Mouse (Mus musculus) B cell, adult 62 days (primary cell): ENCODE results near the gene Tmem205. TPM values are rescaled to one million over a fixed set of nuclear protein-coding genes. Genes with fewer than 3 reads are reported as not detected.

ENCODE experiments used
- total RNA-seq: library from RNA; stranded (reverse); gene quantifications from 4 replicates; pipeline ENCODE4 v1.2.4, GENCODE M21; 2023

The Tmem205 gene
- 0.95 to 1.5 TPM in 2 of 4 replicates, not detected in the others for total RNA-seq

DNA sequence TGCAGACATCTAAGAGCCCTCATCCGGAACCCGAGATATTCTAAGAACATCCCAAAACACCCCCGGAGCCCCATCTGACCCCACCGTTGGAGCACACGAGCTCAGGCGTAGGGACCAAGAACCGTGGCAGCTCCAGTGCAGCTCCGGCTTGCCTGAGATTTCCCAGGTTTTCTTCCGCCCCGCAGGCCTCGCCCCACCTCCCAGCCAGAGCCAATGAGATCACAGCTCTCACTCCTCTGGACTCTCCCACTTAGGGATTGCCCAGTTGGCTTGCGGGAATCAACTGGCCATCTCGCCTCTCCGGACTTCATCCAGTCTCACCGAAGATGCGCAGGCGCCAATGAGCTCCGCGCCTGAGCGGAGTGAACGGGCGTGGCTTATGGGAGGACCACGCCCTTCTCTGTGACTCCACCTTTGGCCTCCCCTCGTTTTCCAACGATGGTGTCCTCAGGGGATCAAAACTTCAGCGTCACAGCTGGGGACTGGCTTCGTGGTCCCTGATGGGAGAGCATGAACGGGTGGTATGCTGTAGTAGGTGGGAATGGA is at the start of gene Tmem205, which contains the start of gene Ccdc159:
Tmem205 (minus strand) TSS at position 349 of the 546 bp plus-strand sequence.
Ccdc159 (plus strand) TSS at position 264 of the 546 bp plus-strand sequence.

DNA sequence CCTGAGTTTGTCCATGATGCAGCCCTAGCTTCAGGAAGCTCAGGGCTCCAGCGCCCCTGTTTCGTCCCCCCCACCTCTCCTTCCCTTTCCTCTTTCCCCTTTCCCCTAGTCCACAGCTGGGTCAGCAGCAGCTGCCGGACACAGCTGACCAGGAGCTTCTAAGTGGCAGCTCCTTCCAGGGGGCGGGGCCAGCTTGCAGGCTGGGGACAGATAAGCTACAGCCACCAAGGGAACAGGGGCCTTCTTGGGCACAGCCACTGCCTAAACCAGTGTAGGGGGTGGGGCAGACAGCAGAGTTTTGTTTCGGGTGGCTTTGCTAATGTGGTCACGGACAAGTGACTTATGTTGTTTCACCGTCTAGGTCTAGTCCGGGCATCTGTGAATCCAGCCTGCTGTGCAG is 36.1 kb upstream of the Tmem205 start, which contains the start of gene Epor:
Epor (minus strand) TSS at position 90 of the 400 bp plus-strand sequence.

DNA sequence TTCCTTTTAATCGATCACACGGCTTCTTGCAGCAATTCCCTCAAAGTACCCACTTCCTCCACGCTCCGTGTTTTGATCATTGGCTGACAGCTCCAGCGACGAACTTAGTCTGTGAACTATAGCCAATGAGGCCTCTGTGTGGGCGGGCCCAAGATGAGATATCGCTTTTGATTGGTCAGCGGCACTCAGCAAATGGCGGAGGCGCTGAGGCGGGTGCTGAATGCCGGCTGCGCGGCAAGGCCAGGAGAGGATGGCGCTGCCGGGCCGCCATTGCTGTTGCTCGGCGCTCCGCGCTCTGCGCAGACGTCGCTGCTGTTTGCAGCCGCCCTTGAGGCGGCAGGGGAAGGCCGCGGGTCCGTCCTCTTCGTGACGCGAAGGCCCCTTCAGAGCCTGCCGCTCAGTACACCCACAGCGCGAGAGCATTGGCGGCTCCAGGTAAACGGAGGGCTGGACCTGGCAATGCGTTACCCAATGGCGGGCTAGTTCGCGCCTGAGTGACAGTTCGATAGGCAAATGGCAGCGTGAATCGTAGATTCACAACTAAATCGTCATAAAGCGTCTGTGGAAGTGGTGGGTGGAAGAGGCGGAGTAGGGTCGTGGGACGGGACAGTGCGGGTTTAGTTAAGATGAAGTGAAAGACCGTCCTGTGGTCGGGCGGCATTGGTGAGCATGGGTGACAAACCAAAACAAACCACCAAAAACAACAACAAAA is 28.4 kb upstream of the Tmem205 start, which contains the start of gene Swsap1:
Swsap1 (plus strand) TSS at position 186 of the 712 bp plus-strand sequence.

DNA sequence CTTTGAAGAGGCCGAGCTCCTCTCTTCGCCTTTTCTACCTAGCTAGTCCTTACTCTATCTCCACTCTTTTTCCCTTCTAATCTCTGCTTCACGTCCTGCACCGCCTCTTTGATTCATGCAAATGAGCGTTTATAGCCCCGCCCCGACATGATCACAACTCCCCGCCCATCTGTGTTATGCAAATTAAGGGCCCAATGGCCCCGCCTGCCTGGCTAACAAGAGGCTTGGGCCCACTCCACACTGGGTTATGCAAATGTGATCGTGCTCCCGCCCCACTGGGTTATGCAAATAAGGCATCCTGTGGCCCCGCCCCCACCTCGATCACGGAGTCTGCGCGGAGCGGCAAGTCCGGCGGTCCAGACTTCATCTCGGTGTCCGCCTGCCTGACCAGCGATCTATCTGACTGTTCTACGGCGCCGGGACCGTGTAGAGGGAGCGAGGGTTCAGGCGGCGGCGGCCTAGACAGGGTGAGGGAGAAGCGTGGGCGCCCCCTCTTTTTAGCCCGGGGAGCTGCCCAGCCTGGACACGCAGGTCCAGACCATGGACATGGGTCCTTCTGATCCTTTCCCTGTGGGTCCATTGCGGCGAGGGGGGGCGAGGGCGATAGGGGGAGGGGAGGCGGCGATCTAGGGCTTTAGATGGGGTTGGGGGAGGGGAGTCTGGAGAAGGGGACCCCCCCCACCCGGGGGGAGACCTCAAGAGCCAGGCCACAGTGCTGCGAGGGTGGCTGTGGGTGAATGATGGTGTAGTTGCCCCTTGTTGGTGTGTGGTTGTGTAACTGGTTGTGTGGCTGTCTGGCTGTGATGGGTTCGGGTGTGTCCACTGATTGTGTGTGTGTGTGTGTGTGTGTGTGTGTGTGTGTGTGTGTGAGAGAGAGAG is 9.6 kb upstream of the Tmem205 start, which contains the start of gene Plppr2:
Plppr2 (plus strand) TSS at position 342 of the 879 bp plus-strand sequence.

DNA sequence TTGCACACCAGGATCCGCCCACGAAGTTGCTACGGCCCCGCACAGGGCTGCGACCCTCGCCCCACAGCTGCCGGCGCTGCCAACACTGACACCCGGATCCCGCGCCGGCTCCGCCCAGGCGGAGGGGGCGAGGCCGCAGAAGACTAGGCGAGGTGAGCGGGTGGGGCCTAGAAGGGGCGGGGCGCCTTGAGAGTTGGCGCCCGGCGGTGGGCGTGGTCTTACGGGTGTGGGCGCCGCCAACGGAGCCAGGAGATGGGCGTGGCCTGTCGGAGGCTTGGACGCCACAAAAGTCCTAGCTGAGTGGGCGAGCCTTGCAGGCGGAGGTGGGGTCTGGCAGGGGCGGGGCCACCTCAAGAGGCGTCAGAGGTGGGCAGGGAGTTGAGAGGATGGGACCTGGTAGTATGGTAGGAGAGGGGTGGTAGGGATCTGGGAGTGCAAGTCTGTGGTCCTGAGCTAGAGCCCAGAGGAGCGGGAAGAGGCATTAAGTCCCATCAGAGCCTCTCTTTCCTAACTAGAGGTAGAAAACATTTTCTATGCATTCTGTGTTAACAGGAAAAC is 9.2 kb downstream of the Tmem205 start, which contains the start of gene Rab3d:
Rab3d (minus strand) TSS at position 158 of the 558 bp plus-strand sequence.

Other genes starting within 250 kb of the Tmem205 start
- gene Ldlr, start 204.1 kb downstream of the Tmem205 start, total RNA-seq = 17.1 to 22.6 TPM (median 18.9 TPM) in 4 replicates
- 1.8 to 4.0 TPM (median 2.8 TPM) in 4 replicates for gene Spc24, start 167.3 kb downstream of the Tmem205 start, total RNA-seq
- 0.23 to 0.76 TPM (median 0.41 TPM) in 4 replicates for gene Kank2, start 128.8 kb downstream of the Tmem205 start, total RNA-seq
- not detected in 4 replicates for gene Angptl8, start 92.0 kb downstream of the Tmem205 start, total RNA-seq
- gene Dock6, start 74.9 kb downstream of the Tmem205 start, total RNA-seq = 13.1 to 17.6 TPM (median 16.5 TPM) in 4 replicates
- gene Rab3d, start 9.4 kb downstream of the Tmem205 start, total RNA-seq = 3.3 to 5.5 TPM (median 3.6 TPM) in 4 replicates
- 0.89 TPM in 1 of 4 replicates, not detected in the others for gene Ccdc159, start 85 bp downstream of the Tmem205 start, total RNA-seq
- 1.3 to 1.4 TPM (median 1.3 TPM) in 4 replicates for gene Plppr2, start 9.5 kb upstream of the Tmem205 start, total RNA-seq
- 7.7 to 11.2 TPM (median 9.9 TPM) in 4 replicates for gene Swsap1, start 28.2 kb upstream of the Tmem205 start, total RNA-seq
- gene Epor, start 36.0 kb upstream of the Tmem205 start, total RNA-seq = not detected in 4 replicates
- gene Rgl3, start 61.9 kb upstream of the Tmem205 start, total RNA-seq = not detected in 4 replicates
- not detected in 4 replicates for gene Ccdc151, start 75.1 kb upstream of the Tmem205 start, total RNA-seq
- 64.4 to 73.1 TPM (median 72.2 TPM) in 4 replicates for gene Prkcsh, start 75.2 kb upstream of the Tmem205 start, total RNA-seq
- gene Elavl3, start 124.5 kb upstream of the Tmem205 start, total RNA-seq = not detected in 4 replicates
- not detected in 4 replicates for gene Gm49318, start 143.7 kb upstream of the Tmem205 start, total RNA-seq
- gene Zfp653, start 143.8 kb upstream of the Tmem205 start, total RNA-seq = 28.4 to 35.4 TPM (median 33.4 TPM) in 4 replicates
- 17.8 to 24.6 TPM (median 20.1 TPM) in 4 replicates for gene Ecsit, start 157.9 kb upstream of the Tmem205 start, total RNA-seq
- gene Cnn1, start 171.7 kb upstream of the Tmem205 start, total RNA-seq = not detected in 4 replicates
- gene Elof1, start 189.6 kb upstream of the Tmem205 start, total RNA-seq = 32.6 to 40.3 TPM (median 38.1 TPM) in 4 replicates
- gene Acp5, start 208.2 kb upstream of the Tmem205 start, total RNA-seq = 180 to 182 TPM (median 181 TPM) in 4 replicates
- gene Pigyl, start 229.3 kb upstream of the Tmem205 start, total RNA-seq = 9.4 to 13.4 TPM (median 12.8 TPM) in 4 replicates